Mouse (Mus musculus): ENCODE results near the gene Igf2r. TPM values are rescaled to one million over a fixed set of nuclear protein-coding genes. Genes with fewer than 3 reads are reported as not detected.

Igf2r gene
- polyA plus RNA-seq, 1 experiment from 2014 or later = 12.5 TPM

DNA sequence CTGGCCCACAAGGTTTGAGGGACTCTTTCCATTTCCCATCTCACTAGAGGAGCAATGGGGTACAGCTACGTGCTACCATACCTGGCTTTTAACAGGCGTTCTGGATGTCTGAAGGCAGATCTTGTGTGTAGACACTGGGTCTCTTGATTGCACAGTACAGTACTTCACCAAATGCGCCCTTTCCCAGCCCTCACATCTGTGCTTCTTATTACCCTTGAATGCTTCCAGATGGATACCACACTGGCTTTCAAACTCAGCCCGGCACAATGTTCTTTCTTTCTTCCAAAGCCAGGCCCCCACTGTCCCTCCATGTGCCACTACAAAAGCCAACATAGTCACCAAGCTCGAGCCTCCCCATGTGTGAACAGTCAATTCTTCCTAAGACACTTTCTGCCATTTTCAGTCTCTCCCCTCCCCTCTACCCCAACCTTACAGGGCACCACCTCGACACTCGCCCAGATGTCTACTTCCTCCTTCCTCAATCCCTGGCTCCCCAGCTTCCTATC, 97.1 kb downstream of the Igf2r start:
- H3K4me3 ChIP-seq = no peak overlapping the region
- H3K9ac ChIP-seq = no peak overlapping the region
- WGBS = 81% methylated on average over 7 of the region's 7 CpGs
- no peaks in the 10 kb centered on the region for H3K9me3 ChIP-seq
- no peak overlapping the region for H3K4me2 ChIP-seq
- H3K27ac ChIP-seq = no peak overlapping the region
- H3K27me3 ChIP-seq = no peaks in the 10 kb centered on the region
- peaks cover 6% of the 10 kb centered on the region for H3K4me1 ChIP-seq (replicated peaks)
- no peak for ATAC-seq (ENCODE audit: low FRiP score)
- no peaks in the 10 kb centered on the region for H3K36me3 ChIP-seq

DNA sequence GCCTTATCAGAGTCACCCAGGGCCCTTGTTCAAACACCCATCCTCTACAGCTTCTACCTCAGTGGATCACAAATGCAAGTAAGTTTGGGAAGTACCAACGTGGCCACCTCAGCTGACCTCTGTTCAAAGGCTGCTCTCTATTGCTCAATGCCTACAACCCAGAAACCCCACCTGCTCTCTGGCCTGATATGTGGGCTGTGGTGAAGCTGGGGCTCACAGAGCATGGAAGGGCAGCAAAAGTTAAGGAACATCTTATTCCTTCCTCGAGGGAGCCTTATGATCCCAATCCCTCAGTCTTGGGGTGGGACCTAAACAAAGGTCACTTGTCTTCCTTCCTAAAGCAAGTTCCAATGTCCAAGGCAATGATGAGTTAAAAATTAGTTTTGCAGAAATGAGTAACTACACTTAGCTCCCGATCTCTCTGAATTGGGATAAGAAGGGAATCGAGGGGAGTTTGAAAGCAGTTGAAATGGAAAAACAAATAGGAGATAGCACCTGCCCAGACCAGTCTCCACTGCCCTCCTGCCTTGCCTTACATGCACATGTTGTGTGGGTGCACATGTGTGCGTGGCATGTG, 98.3 kb downstream of the Igf2r start:
- H3K27ac ChIP-seq = no peak overlapping the region
- H3K9ac ChIP-seq = no peak overlapping the region
- H3K4me1 ChIP-seq (replicated peaks) = peaks cover 6% of the 10 kb centered on the region
- H3K27me3 ChIP-seq = no peaks in the 10 kb centered on the region
- 90% methylated on average over 5 of the region's 5 CpGs for WGBS
- no peak overlapping the region for H3K4me2 ChIP-seq
- no peaks in the 10 kb centered on the region for H3K9me3 ChIP-seq
- no peaks in the 10 kb centered on the region for H3K36me3 ChIP-seq
- ATAC-seq (ENCODE audit: low FRiP score) = no peak
- no peak overlapping the region for H3K4me3 ChIP-seq

DNA sequence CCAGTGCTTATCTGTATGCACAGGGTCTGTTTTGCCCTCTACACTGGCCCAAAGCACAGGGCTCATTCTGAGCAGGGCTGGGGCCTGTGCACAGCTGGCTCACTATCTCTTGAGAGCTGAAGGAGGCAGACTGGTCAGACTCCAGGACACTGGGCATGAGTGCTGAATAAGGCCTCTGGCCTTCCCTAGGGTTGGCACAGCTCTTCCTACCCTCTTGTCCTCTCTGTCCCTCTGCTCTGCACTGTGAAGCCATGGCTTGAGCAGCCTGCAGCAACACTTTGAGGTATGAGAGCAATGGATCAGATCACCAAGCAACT, 100.1 kb downstream of the Igf2r start:
- no peaks in the 10 kb centered on the region for H3K9me3 ChIP-seq
- no peaks in the 10 kb centered on the region for H3K27me3 ChIP-seq
- peaks cover 6% of the 10 kb centered on the region for H3K4me1 ChIP-seq (replicated peaks)
- no peak overlapping the region for H3K4me3 ChIP-seq
- no peak overlapping the region for H3K9ac ChIP-seq
- no peak overlapping the region for H3K4me2 ChIP-seq
- no peak for ATAC-seq (ENCODE audit: low FRiP score)
- no peak overlapping the region; the same call in 1 of the 2 replicates for H3K27ac ChIP-seq
- no peaks in the 10 kb centered on the region for H3K36me3 ChIP-seq

GRCm38 (mm10) chr17:12668478-12669362, 100.7 kb downstream of the Igf2r start:
- 59% methylated on average over 7 of the region's 7 CpGs for WGBS
- no peak overlapping the region for H3K4me2 ChIP-seq
- ATAC-seq (ENCODE audit: low FRiP score) = no peak
- H3K9ac ChIP-seq = no peak overlapping the region
- H3K27me3 ChIP-seq = no peaks in the 10 kb centered on the region
- no peak overlapping the region for H3K27ac ChIP-seq
- no peak overlapping the region for H3K4me3 ChIP-seq
- H3K36me3 ChIP-seq = no peaks in the 10 kb centered on the region
- H3K4me1 ChIP-seq (replicated peaks) = peaks cover 6% of the 10 kb centered on the region
- H3K9me3 ChIP-seq = no peaks in the 10 kb centered on the region

- ATAC-seq (ENCODE audit: low FRiP score) = no peak
- no peaks in the 10 kb centered on the region for H3K36me3 ChIP-seq
- peaks cover 7% of the 10 kb centered on the region; the same call in 1 of the 2 replicates for H3K4me1 ChIP-seq (replicated peaks)
- no peaks in the 10 kb centered on the region for H3K9me3 ChIP-seq
- no peak overlapping the region for H3K4me3 ChIP-seq
- H3K4me2 ChIP-seq = no peak overlapping the region
- H3K27me3 ChIP-seq = no peaks in the 10 kb centered on the region
- no peak overlapping the region for H3K27ac ChIP-seq
- H3K9ac ChIP-seq = no peak overlapping the region
- 75% methylated on average over 8 of the region's 8 CpGs for WGBS
Measured at GRCm38 (mm10) chr17:12664156-12664555, 105.3 kb downstream of the Igf2r start.

DNA sequence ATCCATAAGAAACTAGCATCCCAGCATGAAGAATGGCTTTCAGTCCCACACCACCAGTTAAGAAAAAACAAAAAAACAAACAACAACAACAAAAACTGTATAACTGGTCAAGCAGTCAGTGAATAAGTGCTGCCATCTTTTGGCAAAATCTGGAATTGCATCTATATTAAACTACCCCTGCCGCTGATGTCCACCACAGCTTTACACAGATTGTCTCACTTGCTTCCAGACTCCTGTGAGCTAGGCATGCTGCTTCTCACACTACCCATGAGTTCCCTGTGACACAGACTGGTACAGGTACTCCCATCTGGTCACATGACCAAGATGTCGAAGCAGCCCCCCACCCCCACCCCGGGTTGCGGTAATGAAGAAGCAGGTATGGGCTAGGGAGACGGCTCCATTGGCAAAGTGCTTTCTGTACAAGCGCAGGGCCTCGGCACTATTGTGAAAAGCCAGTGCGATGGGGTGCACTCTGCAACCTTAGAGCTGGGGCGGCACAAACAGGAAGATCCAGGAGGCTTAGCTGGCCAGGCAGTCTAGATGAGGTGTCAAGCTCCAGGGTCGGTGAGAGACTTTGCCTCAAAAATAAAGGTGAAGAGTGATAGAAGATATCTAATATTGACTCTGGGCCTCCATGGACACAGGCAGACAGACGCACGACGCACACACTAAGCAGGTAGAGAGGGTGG, 108.7 kb downstream of the Igf2r start:
- no peaks in the 10 kb centered on the region for H3K9me3 ChIP-seq
- no peaks in the 10 kb centered on the region for H3K36me3 ChIP-seq
- peak; percentile 46; the same call in 1 of the 2 replicates for ATAC-seq (ENCODE audit: low FRiP score)
- H3K4me3 ChIP-seq = no peak overlapping the region
- H3K4me1 ChIP-seq (replicated peaks) = 0 out of 2 replicates have a peak, but pooled peaks cover 4% of the 10 kb centered on the region
- H3K27ac ChIP-seq = no peak overlapping the region
- no peaks in the 10 kb centered on the region for H3K27me3 ChIP-seq
- no peak overlapping the region for H3K9ac ChIP-seq
- no peak overlapping the region for H3K4me2 ChIP-seq
- 69% methylated on average over 13 of the region's 13 CpGs for WGBS

- ATAC-seq (ENCODE audit: low FRiP score) = no peak
- Histone ChIP-seq H3K27me3 (no peaks in the 10 kb centered on the region), H3K9me3 (no peaks in the 10 kb centered on the region), H3K4me3 (no peak overlapping the region), H3K4me1 (replicated peaks) (0 out of 2 replicates have a peak, but pooled peaks cover 4% of the 10 kb centered on the region), H3K36me3 (no peaks in the 10 kb centered on the region), H3K27ac (no peak overlapping the region), H3K4me2 (no peak overlapping the region), H3K9ac (no peak overlapping the region)
- 94% methylated on average over 10 of the region's 10 CpGs for WGBS
Measured at GRCm38 (mm10) chr17:12659233-12659632, 110.2 kb downstream of the Igf2r start.

DNA sequence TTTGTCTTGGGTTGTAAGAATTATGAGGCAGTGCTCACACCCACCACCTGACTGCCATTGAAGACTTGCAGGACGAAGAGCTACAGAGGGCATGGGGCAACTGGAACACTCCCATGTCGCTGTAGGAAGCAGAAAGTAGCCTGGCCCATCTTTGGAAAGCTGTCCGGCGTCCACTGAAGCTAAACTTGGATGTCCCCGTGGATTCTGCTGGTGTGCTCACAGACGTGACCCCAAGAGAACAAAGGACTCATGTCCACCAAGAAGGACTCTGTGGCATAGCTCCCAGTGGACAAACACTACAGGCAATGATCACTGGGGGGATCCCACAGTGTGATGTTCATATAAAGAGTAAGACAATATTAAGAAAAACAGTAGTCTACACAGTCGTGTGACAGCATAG, 110.7 kb downstream of the Igf2r start:
- no peak overlapping the region for H3K9ac ChIP-seq
- 84% methylated on average over 7 of the region's 7 CpGs for WGBS
- H3K4me3 ChIP-seq = no peak overlapping the region
- ATAC-seq (ENCODE audit: low FRiP score) = no peak
- no peaks in the 10 kb centered on the region for H3K27me3 ChIP-seq
- H3K4me1 ChIP-seq (replicated peaks) = 0 out of 2 replicates have a peak, but pooled peaks cover 4% of the 10 kb centered on the region
- H3K4me2 ChIP-seq = no peak overlapping the region
- H3K9me3 ChIP-seq = no peaks in the 10 kb centered on the region
- no peaks in the 10 kb centered on the region for H3K36me3 ChIP-seq
- no peak overlapping the region for H3K27ac ChIP-seq

DNA sequence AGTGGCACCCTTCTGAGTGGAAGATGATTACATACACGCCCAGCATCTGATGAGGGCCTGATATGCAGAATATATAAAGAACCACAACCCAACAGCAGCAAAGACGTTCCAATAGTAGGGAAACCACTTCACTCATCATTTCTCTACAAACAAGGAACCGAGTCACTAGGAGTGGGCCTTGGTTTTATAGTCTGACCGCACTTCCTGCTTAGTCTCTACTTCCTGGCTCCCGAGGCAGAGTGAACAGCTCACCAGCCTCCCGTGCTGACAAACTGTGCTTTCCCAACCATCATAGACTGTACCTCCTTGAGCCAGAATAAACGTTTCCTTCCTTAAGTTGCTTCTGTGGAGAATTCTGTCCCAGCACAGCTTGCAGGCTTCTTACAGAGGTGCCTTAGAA, 113.6 kb downstream of the Igf2r start:
- Histone ChIP-seq H3K9ac (no peak overlapping the region), H3K27me3 (no peaks in the 10 kb centered on the region), H3K27ac (no peak overlapping the region), H3K36me3 (no peaks in the 10 kb centered on the region), H3K4me3 (no peak overlapping the region), H3K4me2 (no peak overlapping the region), H3K4me1 (replicated peaks) (no peaks in the 10 kb centered on the region), H3K9me3 (no peaks in the 10 kb centered on the region)
- no peak for ATAC-seq (ENCODE audit: low FRiP score)
- WGBS = 87% methylated on average over 7 of the region's 7 CpGs

DNA sequence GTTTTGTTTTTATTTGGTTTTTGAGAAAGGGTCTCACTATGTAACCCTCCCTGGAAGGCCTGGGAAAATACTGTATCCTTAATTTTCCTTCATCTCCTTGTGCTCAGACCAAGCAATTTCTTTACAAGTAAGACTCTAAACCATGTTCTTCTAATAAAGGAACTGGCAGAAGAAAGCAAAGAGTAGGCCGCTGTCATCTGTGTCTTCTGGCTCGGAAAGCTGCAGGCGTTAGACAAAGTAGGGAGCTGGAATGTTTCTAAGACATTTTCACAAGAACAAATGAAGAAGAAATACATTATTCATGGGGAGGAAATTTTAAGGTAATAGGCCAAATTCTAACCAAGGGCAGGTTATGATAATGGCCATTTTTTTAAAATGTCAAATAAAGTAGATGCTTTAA, 115.4 kb downstream of the Igf2r start:
- no peak overlapping the region for H3K4me2 ChIP-seq
- no peak overlapping the region for H3K9ac ChIP-seq
- H3K9me3 ChIP-seq = no peaks in the 10 kb centered on the region
- ATAC-seq (ENCODE audit: low FRiP score) = no peak
- H3K4me1 ChIP-seq (replicated peaks) = no peaks in the 10 kb centered on the region
- H3K36me3 ChIP-seq = no peaks in the 10 kb centered on the region
- 70% methylated on average over 3 of the region's 3 CpGs for WGBS
- H3K4me3 ChIP-seq = no peak overlapping the region
- H3K27ac ChIP-seq = no peak overlapping the region
- no peaks in the 10 kb centered on the region for H3K27me3 ChIP-seq

GRCm38 (mm10) chr17:12652604-12653003, 116.9 kb downstream of the Igf2r start:
- H3K4me2 ChIP-seq = no peak overlapping the region
- no peaks in the 10 kb centered on the region for H3K36me3 ChIP-seq
- 93% methylated on average over 11 of the region's 11 CpGs for WGBS
- H3K4me1 ChIP-seq (replicated peaks) = no peaks in the 10 kb centered on the region
- H3K4me3 ChIP-seq = no peak overlapping the region
- H3K27ac ChIP-seq = no peak overlapping the region
- ATAC-seq (ENCODE audit: low FRiP score) = no peak
- no peak overlapping the region for H3K9ac ChIP-seq
- no peaks in the 10 kb centered on the region for H3K27me3 ChIP-seq
- H3K9me3 ChIP-seq = no peaks in the 10 kb centered on the region

DNA sequence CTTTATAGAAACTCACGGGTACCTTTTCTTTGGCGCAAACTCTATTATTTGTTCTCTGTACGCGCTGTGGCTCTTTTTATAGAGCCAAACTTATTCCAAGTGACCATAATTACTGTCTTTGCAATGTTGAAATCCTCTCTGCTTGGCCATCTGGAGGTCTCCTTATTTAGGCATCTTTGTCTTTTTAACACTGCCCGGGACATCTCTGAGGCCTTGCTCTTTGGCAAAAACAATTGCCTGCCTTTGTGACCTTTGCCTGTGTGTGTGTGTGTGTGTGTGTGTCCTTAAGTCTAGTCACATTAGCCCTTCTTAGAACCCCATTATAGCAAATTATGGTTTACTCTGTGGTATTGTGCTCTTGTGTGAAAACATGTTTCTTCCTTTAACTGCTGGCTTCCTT, 124.0 kb downstream of the Igf2r start:
- ATAC-seq (ENCODE audit: low FRiP score) = no peak
- Histone ChIP-seq H3K9me3 (no peaks in the 10 kb centered on the region), H3K27me3 (no peaks in the 10 kb centered on the region), H3K4me2 (no peak overlapping the region), H3K36me3 (no peaks in the 10 kb centered on the region), H3K4me1 (replicated peaks) (no peaks in the 10 kb centered on the region), H3K9ac (no peak overlapping the region), H3K27ac (no peak overlapping the region), H3K4me3 (no peak overlapping the region)
- 86% methylated on average over 5 of the region's 5 CpGs for WGBS
